Mouse (Mus musculus) limb, embryonic 15.5 days (tissue): ENCODE measurements at regions not wholly inside any gene's neighbourhood (a gene's known extent, or its start where the extent isn't known, plus 50 kb on each side); places are given as distances from the start of the nearest gene placed in this dataset.

Experiments
- ATAC-seq: fragments of 200-750 bp; cut with Nextera tagmentation; 2 replicates; pipeline ENCODE4 v1.8.0; 2017; ENCODE audit warnings: low read depth, moderate TSS enrichment; ENCODE audit not compliant: insufficient number of reproducible peaks, low FRiP score, low TSS enrichment
- H3K27ac ChIP-seq: fragments of 300-500 bp; sonication (generic); 2 replicates; pipeline ENCODE4 v1.5.1; 2015; ENCODE audit warnings: moderate library complexity, mild to moderate bottlenecking, inconsistent platforms
- H3K27me3 ChIP-seq: fragments of 300-500 bp; sonication (generic); 2 replicates; pipeline ENCODE4 v1.6.1; 2015; ENCODE audit warnings: inconsistent platforms
- H3K36me3 ChIP-seq: fragments of 300-500 bp; sonication (generic); 2 replicates; pipeline ENCODE4 v1.6.1; 2015; ENCODE audit warnings: inconsistent platforms
- H3K4me1 ChIP-seq: fragments of 300-500 bp; sonication (generic); 2 replicates; pipeline ENCODE4 v1.6.1; 2015; ENCODE audit warnings: inconsistent platforms
- H3K4me2 ChIP-seq: fragments of 300-500 bp; sonication (generic); 2 replicates; pipeline ENCODE4 v1.6.1; 2015; ENCODE audit warnings: mild to moderate bottlenecking, inconsistent platforms
- H3K4me3 ChIP-seq: fragments of 300-500 bp; sonication (generic); 2 replicates; pipeline ENCODE4 v1.5.1; 2015; ENCODE audit warnings: mild to moderate bottlenecking, inconsistent platforms
- H3K9ac ChIP-seq: fragments of 300-500 bp; sonication (generic); 2 replicates; pipeline ENCODE4 v1.6.1; 2015; ENCODE audit warnings: inconsistent platforms
- H3K9me3 ChIP-seq: fragments of 300-500 bp; sonication (generic); 2 replicates; pipeline ENCODE4 v1.6.1; 2016; ENCODE audit warnings: inconsistent platforms
- WGBS: fragments of 180-500 bp; shearing (Covaris S2); methylation state at CpG from one replicate; pipeline ENCODE4 v1.1.7; 2015; 5-methylcytosine and 5-hydroxymethylcytosine counted together

GRCm38 (mm10) chr10:93361654-93362195, 50.8 kb upstream of the Elk3 start:
- Histone ChIP-seq H3K36me3 (no peaks in the 10 kb centered on the region), H3K27me3 (no peaks in the 10 kb centered on the region), H3K27ac (no peak overlapping the region), H3K4me3 (no peak overlapping the region), H3K9ac (no peak overlapping the region), H3K4me1 (no peaks in the 10 kb centered on the region), H3K4me2 (no peak overlapping the region), H3K9me3 (no peaks in the 10 kb centered on the region)
- WGBS = 80% methylated on average over 9 of the region's 9 CpGs
- ATAC-seq = no peak

GRCm38 (mm10) chr10:93364108-93364793, 53.3 kb upstream of the Elk3 start:
- Histone ChIP-seq H3K36me3 (no peaks in the 10 kb centered on the region), H3K9me3 (no peaks in the 10 kb centered on the region), H3K9ac (no peak overlapping the region), H3K27ac (no peak overlapping the region), H3K4me1 (no peaks in the 10 kb centered on the region), H3K27me3 (no peaks in the 10 kb centered on the region), H3K4me3 (no peak overlapping the region), H3K4me2 (no peak overlapping the region)
- WGBS = 66% methylated on average over 3 of the region's 3 CpGs
- ATAC-seq = no peak

GRCm38 (mm10) chr10:93364881-93365280, 53.9 kb upstream of the Elk3 start:
- no peaks in the 10 kb centered on the region for H3K9me3 ChIP-seq
- no peak for ATAC-seq
- WGBS = 73% methylated on average over 7 of the region's 7 CpGs
- no peaks in the 10 kb centered on the region for H3K36me3 ChIP-seq
- H3K27me3 ChIP-seq = no peaks in the 10 kb centered on the region
- H3K27ac ChIP-seq = no peak overlapping the region
- H3K4me1 ChIP-seq = no peaks in the 10 kb centered on the region
- no peak overlapping the region for H3K4me3 ChIP-seq
- H3K4me2 ChIP-seq = no peak overlapping the region
- H3K9ac ChIP-seq = no peak overlapping the region

GRCm38 (mm10) chr10:93365318-93365717, 54.4 kb upstream of the Elk3 start:
- no peak for ATAC-seq
- WGBS = 61% methylated on average over 6 of the region's 6 CpGs
- H3K27ac ChIP-seq = no peak overlapping the region

GRCm38 (mm10) chr10:93365824-93366223, 54.9 kb upstream of the Elk3 start:
- H3K36me3 ChIP-seq = no peaks in the 10 kb centered on the region
- H3K9ac ChIP-seq = no peak overlapping the region
- no peak for ATAC-seq
- WGBS = 87% methylated on average over 5 of the region's 5 CpGs
- no peak overlapping the region for H3K4me3 ChIP-seq
- H3K27me3 ChIP-seq = no peaks in the 10 kb centered on the region
- H3K4me2 ChIP-seq = no peak overlapping the region
- no peaks in the 10 kb centered on the region for H3K4me1 ChIP-seq
- H3K9me3 ChIP-seq = no peaks in the 10 kb centered on the region
- H3K27ac ChIP-seq = no peak overlapping the region

More at GRCm38 (mm10) chr10:93365318-93365717, 54.4 kb upstream of the Elk3 start:
- Histone ChIP-seq H3K36me3 (no peaks in the 10 kb centered on the region), H3K4me2 (no peak overlapping the region), H3K27me3 (no peaks in the 10 kb centered on the region), H3K4me3 (no peak overlapping the region), H3K9me3 (no peaks in the 10 kb centered on the region), H3K4me1 (no peaks in the 10 kb centered on the region), H3K9ac (no peak overlapping the region)

GRCm38 (mm10) chr10:93369737-93370136, 58.8 kb upstream of the Elk3 start:
- WGBS = 67% methylated on average over 3 of the region's 3 CpGs
- H3K27me3 ChIP-seq = no peaks in the 10 kb centered on the region
- H3K9me3 ChIP-seq = no peaks in the 10 kb centered on the region
- H3K36me3 ChIP-seq = no peaks in the 10 kb centered on the region
- no peak for ATAC-seq
- H3K4me1 ChIP-seq = no peaks in the 10 kb centered on the region
- no peak overlapping the region for H3K4me3 ChIP-seq
- no peak overlapping the region for H3K9ac ChIP-seq
- no peak overlapping the region for H3K4me2 ChIP-seq
- H3K27ac ChIP-seq = no peak overlapping the region

- no peak overlapping the region for H3K9ac ChIP-seq
- ATAC-seq = no peak
- no peaks in the 10 kb centered on the region for H3K36me3 ChIP-seq
- WGBS = 67% methylated on average over 6 of the region's 6 CpGs
- no peaks in the 10 kb centered on the region for H3K27me3 ChIP-seq
- no peak overlapping the region for H3K4me3 ChIP-seq
- no peak overlapping the region for H3K27ac ChIP-seq
- no peaks in the 10 kb centered on the region for H3K4me1 ChIP-seq
- H3K9me3 ChIP-seq = no peaks in the 10 kb centered on the region
- no peak overlapping the region for H3K4me2 ChIP-seq
These were observed 59.4 kb upstream of the Elk3 start for GRCm38 (mm10) chr10:93370331-93370730.

- no peak for ATAC-seq
- H3K27me3 ChIP-seq = no peaks in the 10 kb centered on the region
- H3K9me3 ChIP-seq = no peaks in the 10 kb centered on the region
- no peak overlapping the region for H3K4me3 ChIP-seq
- no peaks in the 10 kb centered on the region for H3K4me1 ChIP-seq
- H3K36me3 ChIP-seq = no peaks in the 10 kb centered on the region
- H3K9ac ChIP-seq = no peak overlapping the region
- H3K27ac ChIP-seq = no peak overlapping the region
- WGBS = 86% methylated on average over 7 of the region's 7 CpGs
- H3K4me2 ChIP-seq = no peak overlapping the region
These were observed 61.3 kb upstream of the Elk3 start for GRCm38 (mm10) chr10:93372281-93372680.

GRCm38 (mm10) chr10:93373265-93373664, 62.3 kb upstream of the Elk3 start:
- no peaks in the 10 kb centered on the region for H3K36me3 ChIP-seq
- H3K4me2 ChIP-seq = no peak overlapping the region
- H3K9ac ChIP-seq = no peak overlapping the region
- no peaks in the 10 kb centered on the region for H3K4me1 ChIP-seq
- no peak overlapping the region for H3K4me3 ChIP-seq
- H3K27ac ChIP-seq = no peak overlapping the region
- no peak for ATAC-seq
- H3K27me3 ChIP-seq = no peaks in the 10 kb centered on the region
- WGBS = 77% methylated on average over 5 of the region's 5 CpGs
- no peaks in the 10 kb centered on the region for H3K9me3 ChIP-seq

GRCm38 (mm10) chr10:93373954-93374689, 63.2 kb upstream of the Elk3 start:
- WGBS = 73% methylated on average over 6 of the region's 6 CpGs
- Histone ChIP-seq H3K27me3 (no peaks in the 10 kb centered on the region), H3K9me3 (no peaks in the 10 kb centered on the region), H3K9ac (no peak overlapping the region), H3K4me3 (no peak overlapping the region), H3K27ac (no peak overlapping the region), H3K4me1 (no peaks in the 10 kb centered on the region), H3K4me2 (no peak overlapping the region), H3K36me3 (no peaks in the 10 kb centered on the region)
- ATAC-seq = no peak

- Histone ChIP-seq H3K9me3 (no peaks in the 10 kb centered on the region), H3K4me1 (no peaks in the 10 kb centered on the region), H3K36me3 (no peaks in the 10 kb centered on the region), H3K4me3 (no peak overlapping the region), H3K9ac (no peak overlapping the region), H3K4me2 (no peak overlapping the region), H3K27ac (no peak overlapping the region), H3K27me3 (no peaks in the 10 kb centered on the region)
- ATAC-seq = no peak
- WGBS = 70% methylated on average over 2 of the region's 2 CpGs
These were observed 63.7 kb upstream of the Elk3 start for GRCm38 (mm10) chr10:93374690-93374994.

- Histone ChIP-seq H3K27me3 (no peaks in the 10 kb centered on the region), H3K9me3 (no peaks in the 10 kb centered on the region), H3K36me3 (no peaks in the 10 kb centered on the region), H3K9ac (no peak overlapping the region), H3K4me3 (no peak overlapping the region), H3K27ac (peak overlapping the region; percentile 22; the same call in 1 of the 2 replicates), H3K4me2 (no peak overlapping the region), H3K4me1 (no peaks in the 10 kb centered on the region)
- no peak for ATAC-seq
- 49% methylated on average over 13 of the region's 13 CpGs for WGBS
These were observed 64.2 kb upstream of the Elk3 start for GRCm38 (mm10) chr10:93375007-93375711.
